Mouse (Mus musculus) heart, postnatal 0 days (tissue): ENCODE results near the gene Bola2. TPM values are rescaled to one million over a fixed set of nuclear protein-coding genes. Genes with fewer than 3 reads are reported as not detected.

ENCODE experiments used
- ATAC-seq: fragments of 200-750 bp; cut with Nextera tagmentation; 2 replicates; pipeline ENCODE4 v1.8.0; 2017; ENCODE audit warnings: low read depth, moderate number of reproducible peaks, moderate library complexity; ENCODE audit not compliant: insufficient read depth
- DNase-seq: peaks from one replicate; pipeline ENCODE4 v3.0.0-alpha.2; 2016; ENCODE audit warnings: low spot score
- H3K27ac ChIP-seq: fragments of 300-500 bp; sonication (generic); 2 replicates; pipeline ENCODE4 v1.5.1; 2014; ENCODE audit warnings: low read depth, mild to moderate bottlenecking
- H3K27me3 ChIP-seq: fragments of 300-500 bp; sonication (generic); 2 replicates; pipeline ENCODE4 v1.6.1; 2014; ENCODE audit warnings: low read length, mixed read lengths; ENCODE audit not compliant: control insufficient read depth, insufficient read depth
- H3K36me3 ChIP-seq: fragments of 300-500 bp; sonication (generic); replicated peaks from 2 replicates; pipeline ENCODE4 v1.6.1; 2014; ENCODE audit warnings: low read length, mixed read lengths; ENCODE audit not compliant: control insufficient read depth, insufficient read depth
- H3K4me1 ChIP-seq: fragments of 300-500 bp; sonication (generic); 2 replicates; pipeline ENCODE4 v1.6.1; 2014; ENCODE audit warnings: antibody characterized with exemption; ENCODE audit not compliant: control insufficient read depth, insufficient read depth
- H3K4me2 ChIP-seq: fragments of 300-500 bp; sonication (generic); 2 replicates; pipeline ENCODE4 v1.6.1; 2014; ENCODE audit warnings: low read depth, mild to moderate bottlenecking, low read length, moderate library complexity
- H3K4me3 ChIP-seq: fragments of 300-500 bp; sonication (generic); 2 replicates; pipeline ENCODE4 v1.5.1; 2014; ENCODE audit warnings: low read depth, low read length
- H3K9ac ChIP-seq: fragments of 300-500 bp; sonication (generic); replicated peaks from 2 replicates; pipeline ENCODE4 v1.6.1; 2014; ENCODE audit warnings: low read depth, low read length, mixed read lengths
- H3K9me3 ChIP-seq: fragments of 300-500 bp; sonication (generic); replicated peaks from 2 replicates; pipeline ENCODE4 v1.6.1; 2016; ENCODE audit warnings: low read length; ENCODE audit not compliant: control insufficient read depth
- CTCF ChIP-seq: IDR thresholded peaks from 2 replicates; pipeline ENCODE4 v1.5.1; 2016; ENCODE audit warnings: antibody characterized with exemption, control low read depth, low read depth
- EP300 ChIP-seq: IDR thresholded peaks from 2 replicates; pipeline ENCODE4 v1.6.1; 2016; ENCODE audit warnings: antibody characterized with exemption, low read depth
- WGBS: fragments of 180-500 bp; shearing (Covaris S2); extraction: QIAGEN DNeasy Blood & Tissue Kit; methylation state at CpG from one replicate; pipeline ENCODE4 v1.1.7; 2014; 5-methylcytosine and 5-hydroxymethylcytosine counted together
- polyA plus RNA-seq: library from polyadenylated mRNA; unstranded; fragments of >200 nt; fragmentation: Nextera tagmentation; extraction: Ambion mirVana; gene quantifications from 2 replicates; pipeline ENCODE4 v1.2.1, GENCODE M21; 2015
- total RNA-seq: library from RNA; depleted of rRNA; stranded (reverse); fragments of >200 nt; gene quantifications from 2 replicates; pipeline ENCODE4 v1.2.3, GENCODE M21; 2014; ENCODE audit warnings: low replicate concordance; rRNA removed

Gene Bola2
- total and polyA plus RNA-seq, 2 experiments from 2014 or later = 36.5 to 89.0 TPM

GRCm38 (mm10) chr7:126746798-126747197, 51.6 kb downstream of the Bola2 start:
- DNase-seq (no peak), ATAC-seq (no peak)
- H3K4me2 ChIP-seq = no peak overlapping the region
- H3K36me3 ChIP-seq = no peaks in the 10 kb centered on the region
- TF ChIP-seq CTCF (no peak), EP300 (no peak)
- no peaks in the 10 kb centered on the region for H3K9me3 ChIP-seq
- no peak overlapping the region for H3K27ac ChIP-seq
- H3K9ac ChIP-seq = no peak overlapping the region
- H3K27me3 ChIP-seq = no peaks in the 10 kb centered on the region
- 23% methylated on average over 6 of the region's 6 CpGs for WGBS
- no peak overlapping the region for H3K4me3 ChIP-seq
- H3K4me1 ChIP-seq = no peaks in the 10 kb centered on the region

GRCm38 (mm10) chr7:126748824-126749223, 53.6 kb downstream of the Bola2 start:
- H3K4me2 ChIP-seq = no peak overlapping the region
- no peaks in the 10 kb centered on the region for H3K36me3 ChIP-seq
- no peaks in the 10 kb centered on the region for H3K27me3 ChIP-seq
- no peak for TF ChIP-seq EP300
- no peak for TF ChIP-seq CTCF
- H3K4me1 ChIP-seq = no peaks in the 10 kb centered on the region
- DNase-seq = no peak
- no peak overlapping the region for H3K9ac ChIP-seq
- no peak for ATAC-seq
- no peaks in the 10 kb centered on the region for H3K9me3 ChIP-seq
- 68% methylated on average over 7 of the region's 7 CpGs for WGBS
- H3K4me3 ChIP-seq = no peak overlapping the region
- H3K27ac ChIP-seq = no peak overlapping the region

Other genes with a start within 250 kb of the Bola2 start
- gene Atp2a1, start 232.3 kb upstream of the Bola2 start, total RNA-seq = 0.92 and 3.8 TPM in 2 replicates
- gene Atp2a1, start 232.3 kb upstream of the Bola2 start, polyA plus RNA-seq = 0.40 and 0.92 TPM in 2 replicates
- 22.6 and 30.3 TPM in 2 replicates for gene Sh2b1, start 220.0 kb upstream of the Bola2 start, total RNA-seq
- gene Sh2b1, start 220.0 kb upstream of the Bola2 start, polyA plus RNA-seq = 34.4 and 34.5 TPM in 2 replicates
- gene Tufm, start 208.0 kb upstream of the Bola2 start, total RNA-seq = 151 and 153 TPM in 2 replicates
- 199 and 205 TPM in 2 replicates for gene Tufm, start 208.0 kb upstream of the Bola2 start, polyA plus RNA-seq
- 21.8 and 35.6 TPM in 2 replicates for gene Atxn2l, start 192.0 kb upstream of the Bola2 start, total RNA-seq
- 13.4 and 14.1 TPM in 2 replicates for gene Atxn2l, start 192.0 kb upstream of the Bola2 start, polyA plus RNA-seq
- 88.8 and 103 TPM in 2 replicates for gene Eif3c, start 129.0 kb upstream of the Bola2 start, total RNA-seq
- 108 and 114 TPM in 2 replicates for gene Eif3c, start 129.0 kb upstream of the Bola2 start, polyA plus RNA-seq
- gene Apobr, start 110.5 kb upstream of the Bola2 start, total RNA-seq = not detected in 2 replicates
- 0.34 and 0.40 TPM in 2 replicates for gene Apobr, start 110.5 kb upstream of the Bola2 start, polyA plus RNA-seq
- 14.8 and 17.1 TPM in 2 replicates for gene Cln3, start 109.6 kb upstream of the Bola2 start, total RNA-seq
- 14.9 and 17.0 TPM in 2 replicates for gene Cln3, start 109.6 kb upstream of the Bola2 start, polyA plus RNA-seq
- gene Il27, start 100.5 kb upstream of the Bola2 start, total RNA-seq = not detected in 2 replicates
- not detected in 2 replicates for gene Il27, start 100.5 kb upstream of the Bola2 start, polyA plus RNA-seq
- 1.3 and 4.1 TPM in 2 replicates for gene Nupr1, start 64.5 kb upstream of the Bola2 start, total RNA-seq
- 8.9 and 13.0 TPM in 2 replicates for gene Nupr1, start 64.5 kb upstream of the Bola2 start, polyA plus RNA-seq
- gene Sgf29, start 46.1 kb upstream of the Bola2 start, total RNA-seq = 15.9 and 20.7 TPM in 2 replicates
- 21.9 and 25.3 TPM in 2 replicates for gene Sgf29, start 46.1 kb upstream of the Bola2 start, polyA plus RNA-seq
- 64.2 and 78.2 TPM in 2 replicates for gene Sult1a1, start 19.0 kb upstream of the Bola2 start, total RNA-seq
- 24.8 and 30.4 TPM in 2 replicates for gene Sult1a1, start 19.0 kb upstream of the Bola2 start, polyA plus RNA-seq
- 6.2 and 12.6 TPM in 2 replicates for gene Slx1b, start 383 bp downstream of the Bola2 start, total RNA-seq
- 4.9 and 6.3 TPM in 2 replicates for gene Slx1b, start 383 bp downstream of the Bola2 start, polyA plus RNA-seq
- 14.8 and 25.3 TPM in 2 replicates for gene Coro1a, start 12.4 kb downstream of the Bola2 start, total RNA-seq
- gene Coro1a, start 12.4 kb downstream of the Bola2 start, polyA plus RNA-seq = 8.4 and 8.5 TPM in 2 replicates
- gene Mapk3, start 64.2 kb downstream of the Bola2 start, total RNA-seq = 59.2 and 69.4 TPM in 2 replicates
- 51.9 and 53.0 TPM in 2 replicates for gene Mapk3, start 64.2 kb downstream of the Bola2 start, polyA plus RNA-seq
- 7.3 and 7.9 TPM in 2 replicates for gene Gdpd3, start 70.9 kb downstream of the Bola2 start, total RNA-seq
- 0.69 and 0.77 TPM in 2 replicates for gene Gdpd3, start 70.9 kb downstream of the Bola2 start, polyA plus RNA-seq
- gene Ypel3, start 81.6 kb downstream of the Bola2 start, total RNA-seq = 88.9 and 146 TPM in 2 replicates
- gene Ypel3, start 81.6 kb downstream of the Bola2 start, polyA plus RNA-seq = 84.1 and 111 TPM in 2 replicates
- 0.23 and 1.3 TPM in 2 replicates for gene Tbx6, start 86.1 kb downstream of the Bola2 start, total RNA-seq
- gene Tbx6, start 86.1 kb downstream of the Bola2 start, polyA plus RNA-seq = 0.07 TPM in 1 of 2 replicates, not detected in the other
- 93.7 and 118 TPM in 2 replicates for gene Ppp4c, start 97.1 kb downstream of the Bola2 start, total RNA-seq
- 75.8 and 77.4 TPM in 2 replicates for gene Ppp4c, start 97.1 kb downstream of the Bola2 start, polyA plus RNA-seq
- 0.99 and 2.9 TPM in 2 replicates for gene Fam57b, start 102.3 kb downstream of the Bola2 start, total RNA-seq
- gene Fam57b, start 102.3 kb downstream of the Bola2 start, polyA plus RNA-seq = 2.6 and 3.0 TPM in 2 replicates
- gene 4930451I11Rik, start 136.2 kb downstream of the Bola2 start, total RNA-seq = not detected in 2 replicates
- gene 4930451I11Rik, start 136.2 kb downstream of the Bola2 start, polyA plus RNA-seq = not detected in 2 replicates
- gene Doc2a, start 152.0 kb downstream of the Bola2 start, total RNA-seq = 0.73 TPM in 1 of 2 replicates, not detected in the other
- not detected in 2 replicates for gene Doc2a, start 152.0 kb downstream of the Bola2 start, polyA plus RNA-seq
- gene Hirip3, start 166.6 kb downstream of the Bola2 start, total RNA-seq = 2.6 and 5.3 TPM in 2 replicates
- gene Hirip3, start 166.6 kb downstream of the Bola2 start, polyA plus RNA-seq = 6.6 and 8.6 TPM in 2 replicates
- 16.6 and 29.5 TPM in 2 replicates for gene Ino80e, start 167.0 kb downstream of the Bola2 start, total RNA-seq
- gene Ino80e, start 167.0 kb downstream of the Bola2 start, polyA plus RNA-seq = 35.8 and 37.0 TPM in 2 replicates
- 47.4 and 47.9 TPM in 2 replicates for gene Taok2, start 189.3 kb downstream of the Bola2 start, total RNA-seq
- 17.9 and 20.9 TPM in 2 replicates for gene Taok2, start 189.3 kb downstream of the Bola2 start, polyA plus RNA-seq
- gene Tmem219, start 227.5 kb downstream of the Bola2 start, total RNA-seq = 19.9 and 30.0 TPM in 2 replicates
- 19.9 and 20.5 TPM in 2 replicates for gene Tmem219, start 227.5 kb downstream of the Bola2 start, polyA plus RNA-seq
- 6.8 and 8.2 TPM in 2 replicates for gene Kctd13, start 233.5 kb downstream of the Bola2 start, total RNA-seq
- 11.2 TPM in 2 replicates for gene Kctd13, start 233.5 kb downstream of the Bola2 start, polyA plus RNA-seq